Mouse (Mus musculus) stomach, embryonic 14.5 days (tissue): ENCODE measurements around the gene Slc25a18. TPM values are rescaled to one million over a fixed set of nuclear protein-coding genes. Genes with fewer than 3 reads are reported as not detected.

Experiments used
- ATAC-seq: fragments of 200-750 bp; cut with Nextera tagmentation; 2 replicates; pipeline ENCODE4 v1.8.0; 2017; ENCODE audit warnings: low read depth, moderate TSS enrichment; ENCODE audit not compliant: insufficient number of reproducible peaks, insufficient read depth, low FRiP score
- H3K27ac ChIP-seq: fragments of 300-500 bp; sonication (generic); 2 replicates; pipeline ENCODE4 v1.5.1; 2014; ENCODE audit warnings: mild to moderate bottlenecking, low read length, moderate library complexity, mixed read lengths
- H3K27me3 ChIP-seq: fragments of 300-500 bp; sonication (generic); 2 replicates; pipeline ENCODE4 v1.6.1; 2014; ENCODE audit warnings: low read length, control low read depth, mixed read lengths; ENCODE audit not compliant: control insufficient read depth, insufficient read depth
- H3K36me3 ChIP-seq: fragments of 300-500 bp; sonication (generic); 2 replicates; pipeline ENCODE4 v1.6.1; 2014; ENCODE audit warnings: mild to moderate bottlenecking, control low read depth, low read length, moderate library complexity, mixed read lengths; ENCODE audit not compliant: control insufficient read depth, insufficient read depth
- H3K4me1 ChIP-seq: fragments of 300-500 bp; sonication (generic); 2 replicates; pipeline ENCODE4 v1.6.1; 2014; ENCODE audit warnings: low read length, control low read depth, mixed read lengths; ENCODE audit not compliant: control insufficient read depth, insufficient read depth
- H3K4me2 ChIP-seq: fragments of 300-500 bp; sonication (generic); replicated peaks from 2 replicates; pipeline ENCODE4 v1.6.1; 2014; ENCODE audit warnings: low read depth, low read length, control low read depth
- H3K4me3 ChIP-seq: fragments of 300-500 bp; sonication (generic); 2 replicates; pipeline ENCODE4 v1.5.1; 2014; ENCODE audit warnings: low read depth, low read length, control low read depth
- H3K9ac ChIP-seq: fragments of 300-500 bp; sonication (generic); replicated peaks from 2 replicates; pipeline ENCODE4 v1.6.1; 2014; ENCODE audit warnings: low read depth, mild to moderate bottlenecking, control low read depth, low read length, moderate library complexity, mixed read lengths
- H3K9me3 ChIP-seq: fragments of 300-500 bp; sonication (generic); 2 replicates; pipeline ENCODE4 v1.6.1; 2016; ENCODE audit warnings: low read depth, low read length, control low read depth; ENCODE audit not compliant: control insufficient read depth
- WGBS: fragments of 180-500 bp; shearing (Covaris S2); extraction: QIAGEN DNeasy Blood & Tissue Kit; methylation state at CpG from one replicate; pipeline ENCODE4 v1.1.7; 2014; 5-methylcytosine and 5-hydroxymethylcytosine counted together
- polyA plus RNA-seq: library from polyadenylated mRNA; unstranded; fragments of >200 nt; fragmentation: Nextera tagmentation; extraction: Ambion mirVana; gene quantifications from 2 replicates; pipeline ENCODE4 v1.2.1, GENCODE M21; 2014

Slc25a18 gene
- polyA plus RNA-seq: 0.20 TPM in 1 of 2 replicates, not detected in the other

- Histone ChIP-seq H3K27me3 (no peaks in the 10 kb centered on the region), H3K27ac (no peak within 1 kb of the TSS)
These were observed at the start of gene Slc25a18 for GRCm38 (mm10) chr6:120773149-120773628. TSS of gene Slc25a18 (plus strand) at chr6:120773578.

GRCm38 (mm10) chr6:120725986-120726385, 47.4 kb upstream of the Slc25a18 start:
- no peaks in the 10 kb centered on the region for H3K9me3 ChIP-seq
- WGBS: 31% methylated on average over 2 of the region's 2 CpGs
- no peak overlapping the region for H3K27ac ChIP-seq
- no peak for ATAC-seq
- no peak overlapping the region for H3K4me3 ChIP-seq
- H3K27me3 ChIP-seq: no peaks in the 10 kb centered on the region
- no peaks in the 10 kb centered on the region for H3K4me1 ChIP-seq
- H3K36me3 ChIP-seq: no peaks in the 10 kb centered on the region
- no peak overlapping the region for H3K4me2 ChIP-seq
- no peak overlapping the region for H3K9ac ChIP-seq

More at GRCm38 (mm10) chr6:120773149-120773628, at the start of gene Slc25a18:
- H3K9me3 ChIP-seq: no peaks in the 10 kb centered on the region
- WGBS: 73% methylated on average over 5 of the region's 5 CpGs
- ATAC-seq: no peak
- no peaks in the 10 kb centered on the region for H3K4me1 ChIP-seq
- no peaks in the 10 kb centered on the region for H3K36me3 ChIP-seq
- H3K9ac ChIP-seq: no peak within 1 kb of the TSS
- H3K4me3 ChIP-seq: no peak within 1 kb of the TSS
- no peak within 1 kb of the TSS for H3K4me2 ChIP-seq

- Histone ChIP-seq H3K9me3 (no peaks in the 10 kb centered on the region), H3K4me2 (no peak overlapping the region), H3K4me3 (no peak overlapping the region), H3K9ac (no peak overlapping the region), H3K27ac (no peak overlapping the region), H3K4me1 (no peaks in the 10 kb centered on the region), H3K27me3 (no peaks in the 10 kb centered on the region), H3K36me3 (no peaks in the 10 kb centered on the region)
- 81% methylated on average over 3 of the region's 3 CpGs for WGBS
- no peak for ATAC-seq
These were observed 37.4 kb upstream of the Slc25a18 start for GRCm38 (mm10) chr6:120736011-120736410.

GRCm38 (mm10) chr6:120736566-120736965, 36.8 kb upstream of the Slc25a18 start:
- H3K4me3 ChIP-seq: no peak overlapping the region
- H3K36me3 ChIP-seq: no peaks in the 10 kb centered on the region
- ATAC-seq: no peak; the same call in 1 of the 2 replicates
- WGBS: 71% methylated on average over 3 of the region's 3 CpGs
- H3K27me3 ChIP-seq: no peaks in the 10 kb centered on the region
- no peaks in the 10 kb centered on the region for H3K4me1 ChIP-seq
- no peak overlapping the region for H3K27ac ChIP-seq
- H3K4me2 ChIP-seq: no peak overlapping the region
- H3K9ac ChIP-seq: no peak overlapping the region
- no peaks in the 10 kb centered on the region for H3K9me3 ChIP-seq

GRCm38 (mm10) chr6:120743130-120743529, 30.2 kb upstream of the Slc25a18 start:
- Histone ChIP-seq H3K4me1 (no peaks in the 10 kb centered on the region), H3K36me3 (no peaks in the 10 kb centered on the region), H3K9me3 (no peaks in the 10 kb centered on the region), H3K9ac (no peak overlapping the region), H3K27ac (no peak overlapping the region), H3K4me3 (no peak overlapping the region), H3K4me2 (no peak overlapping the region), H3K27me3 (no peaks in the 10 kb centered on the region)
- no peak for ATAC-seq
- WGBS: 98% methylated on average over 2 of the region's 2 CpGs

GRCm38 (mm10) chr6:120744266-120744665, 29.1 kb upstream of the Slc25a18 start:
- Histone ChIP-seq H3K36me3 (no peaks in the 10 kb centered on the region), H3K9me3 (no peaks in the 10 kb centered on the region), H3K4me1 (no peaks in the 10 kb centered on the region), H3K9ac (no peak overlapping the region), H3K27ac (no peak overlapping the region), H3K4me2 (no peak overlapping the region), H3K27me3 (no peaks in the 10 kb centered on the region), H3K4me3 (no peak overlapping the region)
- 86% methylated on average over 7 of the region's 7 CpGs for WGBS
- no peak for ATAC-seq

GRCm38 (mm10) chr6:120746416-120746815, 27.0 kb upstream of the Slc25a18 start:
- Histone ChIP-seq H3K9me3 (no peaks in the 10 kb centered on the region), H3K27me3 (no peaks in the 10 kb centered on the region), H3K9ac (no peak overlapping the region), H3K4me1 (no peaks in the 10 kb centered on the region), H3K4me2 (no peak overlapping the region), H3K4me3 (no peak overlapping the region), H3K36me3 (no peaks in the 10 kb centered on the region), H3K27ac (no peak overlapping the region)
- 91% methylated on average over 2 of the region's 2 CpGs for WGBS
- ATAC-seq: no peak

GRCm38 (mm10) chr6:120761151-120761550, 12.2 kb upstream of the Slc25a18 start:
- Histone ChIP-seq H3K36me3 (no peaks in the 10 kb centered on the region; the same call in none of the 2 replicates), H3K9ac (no peak overlapping the region), H3K4me3 (no peak overlapping the region), H3K4me2 (no peak overlapping the region), H3K4me1 (no peaks in the 10 kb centered on the region), H3K27ac (no peak overlapping the region), H3K27me3 (no peaks in the 10 kb centered on the region), H3K9me3 (no peaks in the 10 kb centered on the region)
- 84% methylated on average over 2 of the region's 2 CpGs for WGBS
- ATAC-seq: no peak

GRCm38 (mm10) chr6:120769972-120770371, 3.4 kb upstream of the Slc25a18 start:
- 80% methylated on average over 1 of the region's 1 CpGs for WGBS
- Histone ChIP-seq H3K9me3 (no peaks in the 10 kb centered on the region), H3K9ac (no peak overlapping the region), H3K4me2 (no peak overlapping the region), H3K4me1 (no peaks in the 10 kb centered on the region), H3K27ac (no peak overlapping the region), H3K27me3 (no peaks in the 10 kb centered on the region), H3K36me3 (no peaks in the 10 kb centered on the region), H3K4me3 (no peak overlapping the region)
- no peak for ATAC-seq
